Mouse (Mus musculus): ENCODE results near the gene Gm42906.

DNA sequence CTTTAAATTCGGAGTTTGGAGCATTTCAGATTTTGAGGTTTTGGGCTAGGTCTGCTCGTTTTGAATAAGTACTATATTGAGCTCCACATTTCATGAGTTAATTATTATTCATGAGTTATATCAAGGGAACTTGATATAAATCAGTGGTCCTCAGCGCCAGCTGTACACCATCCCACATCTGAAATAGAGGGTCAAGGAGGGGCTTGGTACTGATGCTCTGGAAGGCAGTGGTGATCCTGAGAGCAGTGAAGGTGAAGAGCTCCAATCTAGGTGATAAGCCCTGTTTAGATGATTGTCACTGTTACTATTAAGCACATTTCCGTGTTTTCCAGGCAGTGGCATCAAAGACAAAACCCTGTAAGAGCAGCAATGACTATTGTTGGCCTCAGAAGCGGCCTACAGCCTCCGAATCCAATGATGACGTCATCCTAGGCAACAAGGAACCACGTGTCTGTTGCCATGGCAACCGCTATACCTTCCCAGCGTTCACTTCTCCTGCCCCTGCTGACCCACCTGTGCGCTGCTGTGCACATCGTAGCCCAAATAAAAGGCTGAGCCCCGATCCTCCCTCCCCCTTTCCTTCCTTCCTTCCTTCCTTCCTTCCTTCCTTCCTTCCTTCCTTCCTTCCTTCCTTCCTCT is 199.5 kb downstream of the Gm42906 start:
- TF ChIP-seq USF1 (IDR thresholded peaks at IDR 0.05; ENCODE audit: low read depth, low read length) (peak; percentile 37; the same call in 1 of the 2 replicates), EP300 (IDR thresholded peaks at IDR 0.05; ENCODE audit: low read depth in 1 of 2, low read length in 2 of 2) (no peak), NELFE (IDR thresholded peaks at IDR 0.05; ENCODE audit: low read depth, low read length) (no peak), ZKSCAN1 (IDR thresholded peaks at IDR 0.05; ENCODE audit: low read depth, low read length) (no peak), CTCF (IDR thresholded peaks at IDR 0.05 in 2 of 3, conservative IDR thresholded peaks at IDR 0.05 in 1 of 3; ENCODE audit: control insufficient read depth in 1 of 3, insufficient read depth in 1 of 3, low read depth in 2 of 3, low read length in 3 of 3, poor library complexity in 1 of 3, severe bottlenecking in 1 of 3) (no peak)

All from MEL (cell line).